Mouse (Mus musculus): Measurements from ENCODE around the gene Thumpd3. TPM values are rescaled to one million over a fixed set of nuclear protein-coding genes. Genes with fewer than 3 reads are reported as not detected.
A peak's percentile ranks its signal among the peaks of the same experiment; 100 is the strongest.

Gene Thumpd3
- polyA plus RNA-seq, 1 experiment from 2014 or later: 52.0 TPM

DNA sequence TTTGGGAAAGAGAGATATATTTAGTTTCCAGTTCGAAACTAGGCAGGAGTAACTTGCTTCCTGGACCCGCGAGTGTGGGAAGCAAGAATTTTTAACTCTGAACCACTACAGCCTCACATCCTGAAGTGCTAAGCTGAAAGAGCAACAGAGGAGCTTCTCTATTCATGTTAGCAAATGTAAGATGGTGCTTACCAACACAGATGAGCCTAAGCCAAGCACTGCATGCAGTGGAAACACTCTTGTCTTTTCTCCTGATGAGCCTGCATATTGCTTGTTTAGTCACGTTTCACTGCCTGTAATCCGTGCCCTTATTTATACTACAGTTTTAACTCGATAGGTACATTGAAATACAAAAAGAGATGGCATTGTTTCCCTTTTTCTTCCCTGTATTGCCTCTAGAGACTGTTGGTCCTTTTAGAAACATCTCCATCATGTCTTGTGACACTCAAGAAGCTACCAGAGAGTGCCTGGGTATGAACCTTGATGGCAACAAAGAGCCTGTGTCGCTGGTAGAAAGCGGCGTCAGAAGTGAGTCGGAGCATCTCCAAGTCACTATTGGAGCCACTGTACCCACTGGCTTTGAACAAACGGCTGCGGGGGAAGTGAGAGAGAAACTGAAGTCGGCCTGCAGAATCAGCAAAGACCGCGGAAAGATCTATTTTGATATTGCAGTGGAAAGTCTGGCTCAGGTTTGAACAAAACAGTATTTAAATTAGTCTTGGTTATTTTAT is 1.2 kb downstream of the Thumpd3 start:
- Histone ChIP-seq H3K27me3 (replicated peaks; ENCODE audit: control insufficient read depth, insufficient read depth, low read length) (no peaks in the 10 kb centered on the region), H3K27ac (ENCODE audit: low read depth, low read length) (no peak overlapping the region), H3K36me3 (ENCODE audit: control insufficient read depth, insufficient read depth, low read length) (peaks cover 10% of the 10 kb centered on the region), H3K9me3 (ENCODE audit: control insufficient read depth, low read length) (no peaks in the 10 kb centered on the region), H3K4me1 (ENCODE audit: control insufficient read depth, insufficient read depth, low read depth, low read length) (peaks cover 18% of the 10 kb centered on the region), H3K9ac (ENCODE audit: low read depth, low read length) (peak overlapping the region; percentile 77), H3K4me2 (ENCODE audit: low read length) (peak overlapping the region; percentile 85), H3K4me3 (ENCODE audit: low read length) (peak overlapping the region; percentile 80)
- 66% methylated on average over 15 of the region's 15 CpGs for WGBS
- no peak for ATAC-seq

DNA sequence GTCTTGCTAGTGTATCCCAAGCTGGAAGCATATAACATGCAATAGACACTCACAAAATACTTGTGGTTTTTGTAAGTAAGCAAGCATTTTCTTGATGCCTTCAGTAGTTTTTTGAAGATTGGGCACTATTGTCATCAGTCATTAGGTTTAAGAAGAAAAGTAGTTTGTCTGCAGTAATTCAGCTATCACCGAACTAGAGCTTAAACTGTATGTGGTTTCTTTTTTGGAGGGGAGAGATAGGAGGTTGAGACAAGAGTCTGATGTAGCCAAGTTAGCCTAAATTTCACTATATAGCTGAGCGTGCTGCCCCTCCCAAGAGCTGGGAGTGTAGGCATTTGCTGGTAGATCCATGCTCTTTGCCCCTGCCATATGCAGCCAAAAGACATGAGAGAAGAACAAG is 2.3 kb downstream of the Thumpd3 start:
- no peaks in the 10 kb centered on the region for H3K9me3 ChIP-seq (ENCODE audit: control insufficient read depth, low read length)
- H3K27me3 ChIP-seq (replicated peaks; ENCODE audit: control insufficient read depth, insufficient read depth, low read length): no peaks in the 10 kb centered on the region
- H3K36me3 ChIP-seq (ENCODE audit: control insufficient read depth, insufficient read depth, low read length): peaks cover 10% of the 10 kb centered on the region
- H3K4me3 ChIP-seq (ENCODE audit: low read length): no peak overlapping the region
- H3K4me2 ChIP-seq (ENCODE audit: low read length): no peak overlapping the region
- 96% methylated on average over 2 of the region's 2 CpGs for WGBS
- H3K9ac ChIP-seq (ENCODE audit: low read depth, low read length): no peak overlapping the region
- peaks cover 18% of the 10 kb centered on the region for H3K4me1 ChIP-seq (ENCODE audit: control insufficient read depth, insufficient read depth, low read depth, low read length)
- no peak for ATAC-seq
- H3K27ac ChIP-seq (ENCODE audit: low read depth, low read length): no peak overlapping the region

DNA sequence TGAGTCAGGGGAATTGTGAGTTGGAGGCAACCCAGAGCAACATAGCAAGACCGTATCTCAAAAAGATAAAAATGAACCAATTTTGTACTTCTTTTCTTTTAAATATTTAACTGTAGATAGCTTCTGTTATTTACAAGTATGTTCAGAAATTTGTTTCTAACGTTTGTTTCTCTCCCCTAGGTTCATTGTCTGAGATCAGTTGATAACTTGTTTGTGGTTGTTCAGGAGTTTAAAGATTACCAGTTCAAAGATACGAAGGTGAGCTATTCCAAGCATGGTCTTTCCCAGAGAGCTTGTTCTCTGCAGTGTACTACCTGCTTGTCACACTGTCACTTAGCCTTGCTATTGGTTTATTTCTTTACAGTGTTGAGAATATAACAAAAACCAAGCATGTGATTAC is 3.1 kb downstream of the Thumpd3 start:
- no peak overlapping the region for H3K4me2 ChIP-seq (ENCODE audit: low read length)
- H3K9me3 ChIP-seq (ENCODE audit: control insufficient read depth, low read length): no peaks in the 10 kb centered on the region
- H3K4me1 ChIP-seq (ENCODE audit: control insufficient read depth, insufficient read depth, low read depth, low read length): peaks cover 18% of the 10 kb centered on the region
- no peak overlapping the region for H3K4me3 ChIP-seq (ENCODE audit: low read length)
- H3K27me3 ChIP-seq (replicated peaks; ENCODE audit: control insufficient read depth, insufficient read depth, low read length): no peaks in the 10 kb centered on the region
- H3K9ac ChIP-seq (ENCODE audit: low read depth, low read length): no peak overlapping the region
- H3K27ac ChIP-seq (ENCODE audit: low read depth, low read length): no peak overlapping the region
- 93% methylated on average over 3 of the region's 3 CpGs for WGBS
- peaks cover 10% of the 10 kb centered on the region for H3K36me3 ChIP-seq (ENCODE audit: control insufficient read depth, insufficient read depth, low read length)
- no peak for ATAC-seq

DNA sequence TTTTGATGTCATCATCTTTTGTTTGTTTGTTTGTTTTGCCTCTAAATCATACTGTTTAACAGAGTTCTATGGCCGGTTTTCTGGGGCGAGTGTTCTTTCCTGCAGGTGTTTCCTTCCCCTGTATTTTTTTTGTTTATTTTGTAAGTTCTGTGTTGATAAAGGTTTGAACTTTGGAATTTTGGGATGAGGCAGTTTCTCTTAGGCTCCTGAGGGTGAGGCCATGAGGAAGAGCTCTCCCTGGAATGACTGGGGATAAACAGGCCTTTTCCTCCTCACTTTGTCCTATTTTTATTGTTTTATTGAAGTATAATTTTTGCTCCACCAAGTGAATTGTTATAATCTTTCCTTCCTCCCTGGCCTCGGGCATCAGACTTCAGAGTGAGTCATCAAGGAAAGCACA is 6.9 kb downstream of the Thumpd3 start:
- Histone ChIP-seq H3K27me3 (replicated peaks; ENCODE audit: control insufficient read depth, insufficient read depth, low read length) (no peaks in the 10 kb centered on the region), H3K9ac (ENCODE audit: low read depth, low read length) (no peak overlapping the region), H3K4me3 (ENCODE audit: low read length) (no peak overlapping the region), H3K36me3 (ENCODE audit: control insufficient read depth, insufficient read depth, low read length) (peaks cover 22% of the 10 kb centered on the region), H3K4me2 (ENCODE audit: low read length) (no peak overlapping the region), H3K27ac (ENCODE audit: low read depth, low read length) (no peak overlapping the region), H3K4me1 (ENCODE audit: control insufficient read depth, insufficient read depth, low read depth, low read length) (peaks cover 3% of the 10 kb centered on the region), H3K9me3 (ENCODE audit: control insufficient read depth, low read length) (no peaks in the 10 kb centered on the region)
- WGBS: 90% methylated on average over 3 of the region's 3 CpGs
- no peak for ATAC-seq

DNA sequence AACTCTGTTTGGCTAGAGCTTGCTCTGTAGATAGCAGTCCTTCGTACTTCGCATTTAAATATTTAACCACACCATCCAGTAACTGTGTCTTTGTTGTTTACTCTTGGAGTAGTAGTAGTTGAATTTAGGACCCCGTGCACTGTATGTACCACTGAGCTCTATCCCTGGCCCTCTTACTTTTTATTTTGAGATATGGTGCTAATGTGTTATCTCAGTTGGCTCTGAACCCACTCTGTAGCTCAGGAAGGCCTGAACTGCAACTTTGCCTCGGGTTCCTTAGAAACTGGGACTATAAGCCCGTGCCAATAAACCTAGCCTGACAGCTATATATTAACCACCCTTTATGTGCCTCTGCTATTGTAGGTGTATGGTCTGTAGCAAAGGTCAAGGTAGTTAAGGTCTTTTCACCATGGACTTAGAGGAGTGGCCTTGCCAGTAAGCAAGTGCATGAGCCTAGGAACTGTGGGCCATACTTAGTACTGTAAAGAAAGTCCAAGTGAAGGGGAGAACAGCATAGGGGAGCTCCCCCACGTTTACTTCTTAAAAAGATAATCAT is 8.6 kb downstream of the Thumpd3 start:
- 89% methylated on average over 6 of the region's 6 CpGs for WGBS
- no peak for ATAC-seq
- Histone ChIP-seq H3K27ac (ENCODE audit: low read depth, low read length) (no peak overlapping the region), H3K9ac (ENCODE audit: low read depth, low read length) (no peak overlapping the region), H3K27me3 (replicated peaks; ENCODE audit: control insufficient read depth, insufficient read depth, low read length) (no peaks in the 10 kb centered on the region), H3K4me2 (ENCODE audit: low read length) (no peak overlapping the region), H3K4me1 (ENCODE audit: control insufficient read depth, insufficient read depth, low read depth, low read length) (no peaks in the 10 kb centered on the region), H3K36me3 (ENCODE audit: control insufficient read depth, insufficient read depth, low read length) (peaks cover 25% of the 10 kb centered on the region), H3K4me3 (ENCODE audit: low read length) (no peak overlapping the region), H3K9me3 (ENCODE audit: control insufficient read depth, low read length) (no peaks in the 10 kb centered on the region)

DNA sequence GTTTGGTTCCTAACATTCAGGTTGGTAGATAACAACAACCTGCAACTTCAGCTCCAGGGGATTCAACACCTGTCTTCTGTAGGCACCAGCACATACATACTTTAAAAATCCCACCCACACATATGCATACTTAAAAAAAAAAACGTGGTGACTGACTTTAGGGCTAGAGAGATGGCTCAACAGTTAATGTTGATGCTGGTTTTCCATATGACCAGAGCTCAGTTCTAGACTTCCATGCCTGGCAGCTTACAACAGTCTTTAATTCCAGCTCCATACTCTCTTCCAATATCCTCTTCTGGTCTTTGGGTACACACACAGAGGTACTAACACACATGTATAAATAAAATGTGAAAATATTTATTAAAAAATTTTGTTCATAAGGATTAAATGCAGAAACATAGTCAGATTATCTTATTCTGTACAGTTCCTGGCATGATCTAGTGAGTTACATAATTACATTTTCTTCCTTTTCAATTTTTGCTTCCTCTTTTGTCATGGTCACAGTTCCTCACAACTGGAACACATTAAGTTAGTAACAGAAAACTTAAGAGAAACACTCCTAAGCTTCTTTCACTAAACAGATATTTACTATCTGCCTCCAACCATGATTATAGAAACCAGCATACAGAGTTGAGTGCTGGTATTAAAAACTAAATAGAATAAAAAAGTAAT is 15.0 kb downstream of the Thumpd3 start:
- 89% methylated on average over 1 of the region's 1 CpGs for WGBS
- H3K4me1 ChIP-seq (ENCODE audit: control insufficient read depth, insufficient read depth, low read depth, low read length): no peaks in the 10 kb centered on the region
- H3K27ac ChIP-seq (ENCODE audit: low read depth, low read length): no peak overlapping the region
- H3K4me2 ChIP-seq (ENCODE audit: low read length): no peak overlapping the region
- H3K36me3 ChIP-seq (ENCODE audit: control insufficient read depth, insufficient read depth, low read length): peaks cover 33% of the 10 kb centered on the region
- no peak overlapping the region for H3K9ac ChIP-seq (ENCODE audit: low read depth, low read length)
- H3K27me3 ChIP-seq (replicated peaks; ENCODE audit: control insufficient read depth, insufficient read depth, low read length): no peaks in the 10 kb centered on the region
- H3K9me3 ChIP-seq (ENCODE audit: control insufficient read depth, low read length): no peaks in the 10 kb centered on the region
- H3K4me3 ChIP-seq (ENCODE audit: low read length): no peak overlapping the region
- no peak for ATAC-seq

DNA sequence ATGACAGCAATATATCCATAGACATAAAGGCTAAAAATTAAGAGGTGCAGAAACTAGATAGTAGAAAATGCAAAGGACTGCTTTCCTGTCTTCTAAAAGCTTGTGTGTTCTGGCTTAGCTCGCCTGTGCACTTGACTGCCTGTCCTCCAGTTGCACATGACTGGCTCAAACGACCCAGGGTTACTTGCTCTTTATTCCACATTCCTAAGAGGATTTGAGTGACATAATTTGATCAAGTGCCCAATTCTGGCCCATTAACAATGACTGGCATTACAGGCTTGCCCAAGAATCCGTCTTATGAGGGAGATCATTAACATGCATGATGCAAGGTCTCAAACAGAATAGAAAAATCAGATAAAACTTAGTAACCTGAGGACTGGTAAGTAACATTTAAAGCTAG is 16.2 kb downstream of the Thumpd3 start:
- Histone ChIP-seq H3K9ac (ENCODE audit: low read depth, low read length) (no peak overlapping the region), H3K9me3 (ENCODE audit: control insufficient read depth, low read length) (no peaks in the 10 kb centered on the region), H3K27me3 (replicated peaks; ENCODE audit: control insufficient read depth, insufficient read depth, low read length) (no peaks in the 10 kb centered on the region), H3K4me3 (ENCODE audit: low read length) (no peak overlapping the region), H3K4me1 (ENCODE audit: control insufficient read depth, insufficient read depth, low read depth, low read length) (no peaks in the 10 kb centered on the region), H3K27ac (ENCODE audit: low read depth, low read length) (no peak overlapping the region), H3K36me3 (ENCODE audit: control insufficient read depth, insufficient read depth, low read length) (peaks cover 35% of the 10 kb centered on the region), H3K4me2 (ENCODE audit: low read length) (no peak overlapping the region)
- WGBS: 59% methylated on average over 3 of the region's 3 CpGs
- no peak for ATAC-seq

DNA sequence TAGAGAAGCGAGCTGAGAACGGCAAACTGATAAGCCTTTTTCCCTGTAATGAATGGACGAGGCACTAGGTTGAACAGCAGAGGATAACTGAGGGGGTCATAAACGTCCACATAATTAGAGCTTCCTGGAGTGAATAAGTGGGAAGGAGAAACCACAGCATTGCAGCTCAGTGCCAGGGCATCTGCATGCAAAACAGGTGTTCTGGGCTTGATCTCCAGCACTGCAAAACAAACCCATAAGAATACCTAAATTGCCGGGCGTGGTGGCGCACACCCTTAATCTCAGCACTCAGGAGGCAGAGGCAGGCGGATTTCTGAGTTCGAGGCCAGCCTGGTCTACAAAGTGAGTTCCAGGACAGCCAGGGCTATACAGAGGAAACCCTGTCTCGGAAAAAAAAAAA is 17.3 kb downstream of the Thumpd3 start:
- Histone ChIP-seq H3K4me2 (ENCODE audit: low read length) (no peak overlapping the region), H3K4me3 (ENCODE audit: low read length) (no peak overlapping the region), H3K9ac (ENCODE audit: low read depth, low read length) (no peak overlapping the region), H3K27me3 (replicated peaks; ENCODE audit: control insufficient read depth, insufficient read depth, low read length) (no peaks in the 10 kb centered on the region), H3K4me1 (ENCODE audit: control insufficient read depth, insufficient read depth, low read depth, low read length) (no peaks in the 10 kb centered on the region), H3K27ac (ENCODE audit: low read depth, low read length) (no peak overlapping the region), H3K36me3 (ENCODE audit: control insufficient read depth, insufficient read depth, low read length) (peaks cover 40% of the 10 kb centered on the region), H3K9me3 (ENCODE audit: control insufficient read depth, low read length) (no peaks in the 10 kb centered on the region)
- WGBS: 95% methylated on average over 10 of the region's 10 CpGs
- ATAC-seq: no peak

DNA sequence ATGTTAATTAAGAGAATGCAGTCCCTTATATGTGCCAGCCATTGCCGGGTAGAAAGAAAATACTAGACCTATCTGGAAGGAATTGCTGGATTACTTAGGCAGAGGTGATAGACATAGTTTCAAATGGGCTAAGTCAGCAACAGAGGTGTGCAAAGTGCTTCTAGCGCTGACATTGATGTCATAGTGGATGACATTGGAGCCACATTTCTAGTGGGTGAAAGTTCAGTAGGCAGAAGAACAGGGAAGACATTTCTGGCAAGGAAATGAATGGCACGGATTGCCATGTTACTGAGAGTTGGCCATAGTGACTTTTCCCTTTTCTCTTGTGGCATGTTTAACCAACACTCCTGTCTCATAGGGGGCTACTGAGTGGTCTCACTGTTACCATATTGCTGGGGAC is 19.2 kb downstream of the Thumpd3 start:
- H3K4me2 ChIP-seq (ENCODE audit: low read length): no peak overlapping the region
- no peak overlapping the region for H3K9ac ChIP-seq (ENCODE audit: low read depth, low read length)
- no peaks in the 10 kb centered on the region for H3K4me1 ChIP-seq (ENCODE audit: control insufficient read depth, insufficient read depth, low read depth, low read length)
- WGBS: 91% methylated on average over 3 of the region's 3 CpGs
- no peaks in the 10 kb centered on the region for H3K27me3 ChIP-seq (replicated peaks; ENCODE audit: control insufficient read depth, insufficient read depth, low read length)
- H3K27ac ChIP-seq (ENCODE audit: low read depth, low read length): no peak overlapping the region
- no peak overlapping the region for H3K4me3 ChIP-seq (ENCODE audit: low read length)
- no peaks in the 10 kb centered on the region for H3K9me3 ChIP-seq (ENCODE audit: control insufficient read depth, low read length)
- H3K36me3 ChIP-seq (ENCODE audit: control insufficient read depth, insufficient read depth, low read length): peaks cover 37% of the 10 kb centered on the region
- no peak for ATAC-seq
